Mouse (Mus musculus) forebrain, embryonic 11.5 days (tissue): Measurements from ENCODE around the gene Dmap1. TPM values are rescaled to one million over a fixed set of nuclear protein-coding genes. Genes with fewer than 3 reads are reported as not detected.

ENCODE experiments used
- ATAC-seq: fragments of 200-750 bp; cut with Nextera tagmentation; replicated peaks from 2 replicates; pipeline ENCODE4 v1.8.0; 2017; ENCODE audit warnings: moderate TSS enrichment; ENCODE audit not compliant: low FRiP score
- DNase-seq: peaks from one replicate; pipeline ENCODE4 v3.0.0-alpha.2; 2017; ENCODE audit warnings: low spot score
- H3K27ac ChIP-seq: fragments of 300-500 bp; sonication (generic); 2 replicates; pipeline ENCODE4 v1.5.1; 2014; ENCODE audit warnings: low read depth, low read length
- H3K27me3 ChIP-seq: fragments of 300-500 bp; sonication (generic); 2 replicates; pipeline ENCODE4 v1.6.1; 2014; ENCODE audit warnings: mild to moderate bottlenecking, low read length, mixed read lengths; ENCODE audit not compliant: control insufficient read depth, insufficient read depth
- H3K36me3 ChIP-seq: fragments of 300-500 bp; sonication (generic); 2 replicates; pipeline ENCODE4 v1.6.1; 2014; ENCODE audit warnings: mild to moderate bottlenecking, low read length, moderate library complexity, mixed read lengths; ENCODE audit not compliant: control insufficient read depth, insufficient read depth
- H3K4me1 ChIP-seq: fragments of 300-500 bp; sonication (generic); replicated peaks from 2 replicates; pipeline ENCODE4 v1.6.1; 2014; ENCODE audit warnings: low read length, mixed read lengths; ENCODE audit not compliant: control insufficient read depth, insufficient read depth
- H3K4me2 ChIP-seq: fragments of 300-500 bp; sonication (generic); 2 replicates; pipeline ENCODE4 v1.6.1; 2014; ENCODE audit warnings: low read depth, mild to moderate bottlenecking, low read length, moderate library complexity, mixed read lengths; ENCODE audit not compliant: severe bottlenecking
- H3K4me3 ChIP-seq: fragments of 300-500 bp; sonication (generic); 2 replicates; pipeline ENCODE4 v1.5.1; 2014; ENCODE audit warnings: low read depth, low read length
- H3K9ac ChIP-seq: fragments of 300-500 bp; sonication (generic); 2 replicates; pipeline ENCODE4 v1.6.1; 2014; ENCODE audit warnings: low read length
- H3K9me3 ChIP-seq: fragments of 300-500 bp; sonication (generic); 2 replicates; pipeline ENCODE4 v1.6.1; 2016; ENCODE audit warnings: low read length, mixed read lengths; ENCODE audit not compliant: control insufficient read depth
- WGBS: fragments of 180-500 bp; shearing (Covaris S2); extraction: QIAGEN DNeasy Blood & Tissue Kit; methylation state at CpG from one replicate; pipeline ENCODE4 v1.1.7; 2014; 5-methylcytosine and 5-hydroxymethylcytosine counted together
- polyA plus RNA-seq: library from polyadenylated mRNA; unstranded; fragments of >200 nt; fragmentation: Nextera tagmentation; extraction: Ambion mirVana; gene quantifications from 2 replicates; pipeline ENCODE4 v1.2.1, GENCODE M21; 2014

The Dmap1 gene
- 79.1 and 85.9 TPM in 2 replicates for polyA plus RNA-seq

DNA sequence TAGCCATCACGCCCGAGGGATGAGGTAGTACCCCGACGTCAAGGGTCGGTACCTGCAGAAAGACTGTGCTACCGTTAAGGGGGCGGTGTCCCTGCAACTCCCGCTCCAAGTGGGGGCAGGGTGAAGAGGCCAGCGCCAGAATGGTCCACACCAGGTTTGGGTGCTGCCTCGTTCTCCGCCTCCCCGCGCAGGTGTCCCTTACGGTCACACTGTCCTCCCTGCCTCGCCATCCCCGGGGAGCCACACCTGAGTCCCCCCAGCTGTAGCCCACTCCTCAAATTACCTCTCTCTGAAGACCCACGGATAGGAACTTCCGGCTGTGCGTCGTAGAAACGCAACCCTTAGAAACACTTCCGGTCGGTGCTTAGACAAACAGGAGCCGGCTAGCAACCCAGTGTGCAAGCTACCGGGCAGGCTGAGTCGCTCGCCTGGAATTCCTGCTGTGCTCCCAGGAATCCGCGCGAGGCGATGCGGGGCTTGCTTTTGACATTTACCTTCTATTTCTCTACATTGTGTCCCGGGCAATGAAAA, at the start of gene Dmap1:
Gene Dmap1, minus strand, starts transcription at position 343 of the 531 bp plus-strand sequence.
- H3K4me3 ChIP-seq: peak within 1 kb of the TSS; percentile 79
- no peaks in the 10 kb centered on the region for H3K27me3 ChIP-seq
- H3K9me3 ChIP-seq: no peaks in the 10 kb centered on the region
- WGBS: under 1% methylated on average over 33 of the region's 33 CpGs
- ATAC-seq: peak; percentile 87
- H3K9ac ChIP-seq: peak within 1 kb of the TSS; percentile 69
- DNase-seq: peak; percentile 92
- H3K4me2 ChIP-seq: peak within 1 kb of the TSS; percentile 76
- H3K4me1 ChIP-seq: peaks cover 3% of the 10 kb centered on the region; the same call in 1 of the 2 replicates
- no peaks in the 10 kb centered on the region for H3K36me3 ChIP-seq
- no peak within 1 kb of the TSS for H3K27ac ChIP-seq

DNA sequence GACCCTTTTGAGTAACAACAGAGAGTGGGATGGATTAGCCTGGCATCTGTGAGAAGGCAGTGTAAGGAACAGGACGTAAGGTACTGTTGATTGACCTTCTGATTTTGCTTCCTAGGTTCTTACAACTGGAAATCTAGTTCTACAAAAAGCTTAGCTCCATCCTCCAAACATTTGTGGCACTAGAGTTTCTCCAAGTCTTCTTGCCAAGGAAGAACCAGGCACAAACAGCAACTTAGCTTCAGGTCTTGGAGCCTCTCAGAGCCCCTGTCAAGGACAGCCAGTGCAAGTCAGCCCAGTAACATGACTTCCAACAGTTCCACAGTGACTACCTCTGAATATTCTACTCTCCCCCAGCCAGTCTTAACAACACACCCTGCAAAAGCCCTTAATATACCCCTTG, 42.0 kb upstream of the Dmap1 start, which contains the start of gene Gm12845:
Gene Gm12845, plus strand, starts transcription at position 301 of the 400 bp plus-strand sequence.
- H3K9ac ChIP-seq: no peak within 1 kb of the TSS
- H3K4me3 ChIP-seq: no peak within 1 kb of the TSS
- no peak within 1 kb of the TSS for H3K27ac ChIP-seq
- H3K4me1 ChIP-seq: no peaks in the 10 kb centered on the region
- no peak for ATAC-seq
- WGBS: 80% methylated on average over 1 of the region's 1 CpGs
- H3K9me3 ChIP-seq: no peaks in the 10 kb centered on the region
- DNase-seq: no peak
- no peak within 1 kb of the TSS for H3K4me2 ChIP-seq
- no peaks in the 10 kb centered on the region for H3K27me3 ChIP-seq
- H3K36me3 ChIP-seq: no peaks in the 10 kb centered on the region

DNA sequence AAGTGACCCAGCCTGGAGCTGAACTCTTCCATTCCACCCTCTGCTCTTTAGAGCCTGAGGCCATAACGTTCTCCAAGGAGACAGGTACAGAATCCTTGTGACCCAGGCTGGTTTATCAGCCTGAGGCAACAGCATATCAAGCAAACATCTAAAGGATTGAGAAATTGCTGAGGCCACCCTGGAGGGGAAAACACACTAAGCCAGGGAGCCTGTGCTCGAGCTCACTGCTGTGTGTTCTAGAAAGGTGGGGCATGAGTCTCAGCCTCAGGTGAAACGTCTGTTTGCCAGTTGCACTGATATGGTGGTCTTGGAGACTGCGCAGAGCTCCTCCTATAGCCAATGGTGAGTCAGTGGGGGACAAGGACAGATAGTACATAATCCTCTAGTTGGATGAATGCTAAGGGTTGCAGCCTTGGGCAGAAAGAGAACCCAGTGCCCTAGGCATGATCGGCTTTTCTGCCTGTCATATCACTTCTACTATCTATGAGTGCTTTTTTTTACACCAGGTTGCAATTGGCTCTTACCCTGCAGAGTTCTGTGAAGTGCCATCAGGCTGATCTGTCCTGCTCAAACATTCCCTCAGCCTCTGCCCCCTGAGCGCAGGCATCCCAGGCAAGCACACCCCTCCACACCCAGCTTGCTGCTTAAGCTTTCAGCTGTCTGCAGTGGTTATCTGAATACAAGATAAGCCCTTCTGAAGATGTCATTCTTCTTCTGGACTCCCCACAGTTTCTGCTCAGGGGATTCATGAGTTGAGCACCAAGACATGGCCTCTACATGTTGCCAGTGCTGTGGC, 31.4 kb upstream of the Dmap1 start:
- Histone ChIP-seq H3K4me2 (no peak overlapping the region), H3K27me3 (no peaks in the 10 kb centered on the region), H3K9ac (no peak overlapping the region), H3K4me1 (no peaks in the 10 kb centered on the region), H3K9me3 (no peaks in the 10 kb centered on the region), H3K36me3 (no peaks in the 10 kb centered on the region), H3K4me3 (no peak overlapping the region), H3K27ac (no peak overlapping the region)
- WGBS: 80% methylated on average over 6 of the region's 6 CpGs
- no peak for ATAC-seq
- DNase-seq: no peak

DNA sequence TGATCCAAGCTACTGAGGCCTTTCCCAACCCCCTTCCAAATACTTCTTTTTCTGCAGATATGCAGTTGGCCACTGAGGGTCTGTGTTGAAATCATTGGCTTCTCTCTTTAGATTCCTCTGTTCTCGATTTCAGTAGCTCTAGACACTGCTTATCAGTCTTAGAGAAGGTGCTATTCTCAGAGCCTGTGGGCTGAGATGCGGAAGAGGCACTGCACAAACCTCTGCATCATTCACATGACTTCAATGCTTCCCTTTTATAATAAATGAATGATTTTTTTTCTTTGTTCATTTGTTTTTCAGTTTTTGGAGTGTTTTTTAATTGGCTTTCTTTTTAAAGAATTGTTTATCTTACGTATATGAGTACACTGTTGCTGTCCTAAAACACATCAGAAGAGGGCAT, 30.2 kb upstream of the Dmap1 start:
- no peak overlapping the region for H3K4me2 ChIP-seq
- no peaks in the 10 kb centered on the region for H3K27me3 ChIP-seq
- ATAC-seq (no peak), DNase-seq (no peak)
- H3K9me3 ChIP-seq: no peaks in the 10 kb centered on the region
- 90% methylated on average over 3 of the region's 3 CpGs for WGBS
- H3K36me3 ChIP-seq: no peaks in the 10 kb centered on the region
- no peak overlapping the region for H3K4me3 ChIP-seq
- H3K27ac ChIP-seq: no peak overlapping the region
- H3K4me1 ChIP-seq: no peaks in the 10 kb centered on the region
- no peak overlapping the region for H3K9ac ChIP-seq

DNA sequence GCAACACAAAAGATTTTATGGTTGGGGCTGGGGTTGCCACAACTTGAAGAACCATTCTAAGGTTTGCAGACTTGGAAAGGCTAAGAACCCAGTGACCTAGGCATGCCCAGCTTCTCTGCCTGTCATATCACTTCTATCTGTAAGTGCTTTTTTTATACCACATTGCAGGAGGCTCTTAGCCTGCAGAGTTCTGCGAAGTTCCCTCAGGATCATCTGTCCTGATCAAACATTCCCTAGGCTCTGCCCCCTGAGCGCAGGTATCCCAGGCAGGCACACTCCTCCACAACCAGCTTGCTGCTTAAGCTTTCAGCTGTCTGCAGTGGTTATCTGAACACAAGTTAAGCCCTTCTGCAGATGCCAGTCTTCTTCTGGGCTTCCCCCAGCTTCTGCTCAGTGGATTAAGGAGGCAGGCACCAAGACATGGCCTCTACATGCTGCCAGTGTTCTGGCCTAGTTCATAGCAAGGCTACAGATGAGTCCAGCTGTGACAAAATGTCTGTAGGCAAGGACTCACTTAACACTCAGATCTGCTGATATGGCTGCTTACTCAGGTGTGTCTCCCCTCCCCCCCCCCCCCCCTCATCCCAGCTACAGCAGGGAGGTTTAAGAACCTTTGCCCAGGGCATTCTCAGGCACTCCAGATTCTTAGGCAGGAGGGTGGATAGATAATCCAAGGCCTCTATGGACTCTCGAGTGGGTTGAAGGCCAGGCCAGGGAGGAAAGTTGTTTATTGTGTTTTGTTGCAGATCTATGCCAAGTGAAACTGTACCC, 26.9 kb upstream of the Dmap1 start:
- no peak overlapping the region for H3K4me3 ChIP-seq
- H3K27me3 ChIP-seq: no peaks in the 10 kb centered on the region
- H3K36me3 ChIP-seq: no peaks in the 10 kb centered on the region
- no peak overlapping the region for H3K4me2 ChIP-seq
- H3K4me1 ChIP-seq: no peaks in the 10 kb centered on the region
- no peak for DNase-seq
- no peak overlapping the region for H3K9ac ChIP-seq
- H3K27ac ChIP-seq: no peak overlapping the region
- ATAC-seq: no peak
- WGBS: 84% methylated on average over 3 of the region's 3 CpGs
- H3K9me3 ChIP-seq: no peaks in the 10 kb centered on the region

DNA sequence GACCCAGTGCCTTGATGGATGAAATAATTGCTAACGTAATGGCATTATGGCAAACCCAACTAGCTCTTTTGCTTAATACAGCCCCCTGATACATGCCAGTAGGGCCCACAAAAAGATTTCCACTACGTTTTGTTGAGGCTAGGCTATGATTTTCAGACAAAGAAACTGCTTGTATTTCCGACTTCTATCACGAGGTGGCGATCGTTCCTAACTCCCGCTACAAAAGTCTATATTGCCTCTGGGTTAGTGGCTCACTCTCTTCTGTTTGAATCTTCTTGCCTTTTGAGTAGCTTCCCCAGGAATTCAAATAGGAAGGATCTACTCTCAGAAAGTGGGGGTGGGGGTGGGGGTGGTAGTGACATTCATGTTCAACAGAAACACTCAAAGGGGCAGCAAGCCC, 23.3 kb upstream of the Dmap1 start:
- Histone ChIP-seq H3K4me3 (no peak overlapping the region), H3K27me3 (no peaks in the 10 kb centered on the region), H3K4me1 (no peaks in the 10 kb centered on the region), H3K9me3 (no peaks in the 10 kb centered on the region), H3K36me3 (no peaks in the 10 kb centered on the region), H3K27ac (no peak overlapping the region), H3K4me2 (no peak overlapping the region), H3K9ac (no peak overlapping the region)
- DNase-seq (peak; percentile 64), ATAC-seq (no peak)
- WGBS: 7% methylated on average over 7 of the region's 7 CpGs

DNA sequence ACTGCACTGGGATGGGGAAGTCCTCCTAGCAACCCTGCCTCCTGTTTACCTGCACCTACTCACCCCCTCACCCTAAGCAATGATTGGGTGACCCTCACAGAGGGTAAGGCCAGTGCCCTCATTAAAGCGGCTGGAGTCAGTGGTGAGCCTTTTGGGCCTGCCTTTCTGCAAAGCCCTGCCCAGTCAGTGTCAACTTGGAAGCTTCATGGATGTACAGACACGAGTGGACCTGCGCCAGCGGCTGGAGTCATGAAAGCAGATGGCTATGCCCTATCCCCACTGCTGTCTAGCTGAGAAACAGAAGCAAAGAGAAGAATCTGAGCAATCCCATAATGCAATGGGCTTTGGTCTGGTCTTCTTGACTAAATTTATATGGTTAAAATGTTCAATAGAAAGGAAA, 4.3 kb upstream of the Dmap1 start:
- DNase-seq: no peak
- ATAC-seq: no peak
- no peaks in the 10 kb centered on the region for H3K36me3 ChIP-seq
- H3K9me3 ChIP-seq: no peaks in the 10 kb centered on the region
- 92% methylated on average over 4 of the region's 4 CpGs for WGBS
- no peak overlapping the region for H3K4me2 ChIP-seq
- no peak overlapping the region for H3K27ac ChIP-seq
- no peaks in the 10 kb centered on the region for H3K27me3 ChIP-seq
- no peak overlapping the region for H3K9ac ChIP-seq
- H3K4me1 ChIP-seq: peaks cover 2% of the 10 kb centered on the region; the same call in 1 of the 2 replicates
- H3K4me3 ChIP-seq: no peak overlapping the region

DNA sequence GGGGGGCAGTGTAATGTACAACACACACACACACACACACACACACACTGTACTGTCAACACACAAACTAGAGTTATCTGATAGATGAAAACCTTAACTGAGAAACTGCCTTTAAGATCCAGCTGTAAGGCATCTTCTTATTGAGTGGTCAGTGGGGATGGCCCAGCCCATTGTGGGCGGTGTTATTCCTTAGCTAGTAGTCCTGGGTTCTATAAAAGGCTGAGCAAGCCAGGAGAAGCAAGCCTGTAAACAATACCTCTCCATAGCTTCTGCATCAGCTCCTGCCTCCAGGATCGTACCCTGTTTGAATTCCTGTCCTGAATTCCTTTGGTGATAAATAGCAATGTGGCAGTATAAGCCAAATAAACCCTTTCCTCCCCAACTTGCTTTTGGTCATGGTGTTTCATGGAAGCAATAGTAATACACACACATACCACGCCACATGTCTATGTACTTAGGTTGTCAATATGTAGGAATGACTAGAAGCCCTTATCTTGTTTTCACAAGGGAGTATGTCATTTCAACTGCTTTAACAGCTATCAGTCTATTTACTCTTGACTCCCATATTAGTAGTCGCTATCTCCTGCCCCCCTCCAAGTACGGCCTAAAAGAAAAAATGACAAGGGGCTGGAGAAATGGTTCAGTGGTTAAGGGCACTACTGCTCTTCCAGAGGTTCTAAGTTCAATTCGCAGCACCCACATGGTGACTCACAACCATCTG, 1.1 kb upstream of the Dmap1 start:
- H3K9ac ChIP-seq: no peak overlapping the region
- H3K9me3 ChIP-seq: no peaks in the 10 kb centered on the region
- no peaks in the 10 kb centered on the region for H3K36me3 ChIP-seq
- no peak overlapping the region for H3K27ac ChIP-seq
- H3K4me3 ChIP-seq: no peak overlapping the region
- peaks cover 3% of the 10 kb centered on the region; the same call in 1 of the 2 replicates for H3K4me1 ChIP-seq
- DNase-seq (no peak), ATAC-seq (no peak)
- 84% methylated on average over 6 of the region's 6 CpGs for WGBS
- H3K27me3 ChIP-seq: no peaks in the 10 kb centered on the region
- no peak overlapping the region for H3K4me2 ChIP-seq
